Mouse (Mus musculus) liver, embryonic 14.5 days (tissue): ENCODE measurements at regions not wholly inside any gene's neighbourhood (a gene's known extent, or its start where the extent isn't known, plus 50 kb on each side); places are given as distances from the start of the nearest gene placed in this dataset.

Source experiments
- CTCF ChIP-seq: IDR thresholded peaks from 2 replicates; pipeline ENCODE4 v1.5.1; 2016; ENCODE audit warnings: antibody characterized with exemption, low read depth, control low read depth
- EP300 ChIP-seq: IDR thresholded peaks from 2 replicates; pipeline ENCODE4 v1.6.1; 2016; ENCODE audit warnings: antibody characterized with exemption, low read depth

DNA sequence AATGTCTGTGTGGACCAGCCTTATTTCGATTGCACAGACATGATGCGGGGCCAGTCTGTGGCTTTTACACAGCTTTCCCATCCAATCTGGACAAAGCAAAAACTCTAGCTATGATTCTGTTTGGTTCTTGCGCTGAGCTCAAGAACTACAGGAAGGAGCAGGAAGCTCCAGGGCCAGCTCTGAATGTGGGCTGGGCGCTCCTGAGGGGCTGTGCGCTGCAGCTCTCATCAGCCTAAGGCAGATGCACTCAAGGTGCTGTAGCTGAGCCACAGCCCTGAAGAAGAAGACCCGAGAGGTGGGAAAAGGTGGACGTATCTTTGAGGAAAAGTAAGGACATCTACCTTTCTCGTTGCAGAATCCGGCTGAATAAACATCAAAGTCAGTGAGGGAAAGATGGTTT is 278.2 kb upstream of the Nrsn1 start:
- TF ChIP-seq CTCF (no peak), EP300 (no peak)
